Mouse (Mus musculus): ENCODE data around the gene Wls.
A peak's percentile ranks its signal among the peaks of the same experiment; 100 is the strongest.

The Wls gene

GRCm38 (mm10) chr3:159839481-159839880 lies at the start of gene Wls:
Wls (plus strand) TSS chr3:159839672.
- peak; percentile 38 for DNase-seq (ENCODE audit: low read depth, low spot score)

- no peak for DNase-seq (ENCODE audit: low read depth, low spot score)
Measured at GRCm38 (mm10) chr3:159789781-159790180, 49.7 kb upstream of the Wls start.

GRCm38 (mm10) chr3:159831535-159831934 lies 7.9 kb upstream of the Wls start:
- no peak for DNase-seq (ENCODE audit: low read depth, low spot score)

- peak; percentile 47 for DNase-seq (ENCODE audit: low read depth, low spot score)
Measured at GRCm38 (mm10) chr3:159840002-159840816, 737 bp downstream of the Wls start.

GRCm38 (mm10) chr3:159840817-159841390 lies 1.4 kb downstream of the Wls start:
- peak; percentile 10 for DNase-seq (ENCODE audit: low read depth, low spot score)

- DNase-seq (ENCODE audit: low read depth, low spot score), result peak; percentile 6
Measured at GRCm38 (mm10) chr3:159841458-159841857, 2.0 kb downstream of the Wls start.

GRCm38 (mm10) chr3:159843135-159843534 lies 3.7 kb downstream of the Wls start:
- DNase-seq (ENCODE audit: low read depth, low spot score), result no peak

- no peak for DNase-seq (ENCODE audit: low read depth, low spot score)
Measured at GRCm38 (mm10) chr3:159847410-159848016, 8.0 kb downstream of the Wls start.

GRCm38 (mm10) chr3:159848156-159848555 lies 8.7 kb downstream of the Wls start:
- no peak for DNase-seq (ENCODE audit: low read depth, low spot score)

- no peak for DNase-seq (ENCODE audit: low read depth, low spot score)
Measured at GRCm38 (mm10) chr3:159851476-159851875, 12.0 kb downstream of the Wls start.

GRCm38 (mm10) chr3:159851980-159852379 lies 12.5 kb downstream of the Wls start:
- DNase-seq (ENCODE audit: low read depth, low spot score), result no peak

GRCm38 (mm10) chr3:159857112-159857511 lies 17.6 kb downstream of the Wls start:
- DNase-seq (ENCODE audit: low read depth, low spot score), result peak; percentile 7

- no peak for DNase-seq (ENCODE audit: low read depth, low spot score)
Measured at GRCm38 (mm10) chr3:159865691-159866090, 26.2 kb downstream of the Wls start.

GRCm38 (mm10) chr3:159878983-159879382 lies 39.5 kb downstream of the Wls start:
- no peak for DNase-seq (ENCODE audit: low read depth, low spot score)

GRCm38 (mm10) chr3:159883325-159883724 lies 43.9 kb downstream of the Wls start:
- DNase-seq (ENCODE audit: low read depth, low spot score), result no peak

GRCm38 (mm10) chr3:159884802-159885201 lies 45.3 kb downstream of the Wls start:
- DNase-seq (ENCODE audit: low read depth, low spot score), result no peak

GRCm38 (mm10) chr3:159885271-159885670 lies 45.8 kb downstream of the Wls start:
- DNase-seq (ENCODE audit: low read depth, low spot score), result no peak

GRCm38 (mm10) chr3:159885781-159886400 lies 46.4 kb downstream of the Wls start:
- no peak for DNase-seq (ENCODE audit: low read depth, low spot score)

GRCm38 (mm10) chr3:159890176-159891056 lies 50.9 kb downstream of the Wls start:
- DNase-seq (ENCODE audit: low read depth, low spot score), result no peak

GRCm38 (mm10) chr3:159891057-159891752 lies 51.7 kb downstream of the Wls start:
- no peak for DNase-seq (ENCODE audit: low read depth, low spot score)

GRCm38 (mm10) chr3:159907329-159907728 lies 67.9 kb downstream of the Wls start:
- no peak for DNase-seq (ENCODE audit: low read depth, low spot score)

Measured in CD4-positive helper T cell, adult 2 months (primary cell).